Mouse (Mus musculus): ENCODE results near the gene Calm3.

- TF ChIP-seq CTCF (IDR thresholded peaks at IDR 0.05; ENCODE audit: low read depth, low read length) (no peak), POLR2A (IDR thresholded peaks at IDR 0.05; ENCODE audit: extremely low read depth, insufficient read depth, low read length) (no peak)
These were observed 44.5 kb upstream of the Calm3 start for GRCm38 (mm10) chr7:16968414-16968813.
